Mouse (Mus musculus) stomach, postnatal 0 days (tissue): Measurements from ENCODE around the gene Mc3r. TPM values are rescaled to one million over a fixed set of nuclear protein-coding genes. Genes with fewer than 3 reads are reported as not detected.

ENCODE experiments used
- ATAC-seq: fragments of 200-750 bp; cut with Nextera tagmentation; 2 replicates; pipeline ENCODE4 v1.8.0; 2017; ENCODE audit not compliant: low FRiP score, low TSS enrichment
- DNase-seq: peaks from one replicate; pipeline ENCODE4 v3.0.0-alpha.2; 2016; ENCODE audit warnings: low spot score
- H3K27ac ChIP-seq: fragments of 300-500 bp; sonication (generic); replicated peaks from 2 replicates; pipeline ENCODE4 v1.5.1; 2014; ENCODE audit warnings: mild to moderate bottlenecking, control low read depth
- H3K27me3 ChIP-seq: fragments of 300-500 bp; sonication (generic); 2 replicates; pipeline ENCODE4 v1.6.1; 2014; ENCODE audit warnings: low read length; ENCODE audit not compliant: control insufficient read depth, insufficient read depth
- H3K36me3 ChIP-seq: fragments of 300-500 bp; sonication (generic); 2 replicates; pipeline ENCODE4 v1.6.1; 2014; ENCODE audit warnings: low read length, mixed read lengths; ENCODE audit not compliant: control insufficient read depth, insufficient read depth
- H3K4me1 ChIP-seq: fragments of 300-500 bp; sonication (generic); replicated peaks from 2 replicates; pipeline ENCODE4 v1.6.1; 2014; ENCODE audit warnings: antibody characterized with exemption; ENCODE audit not compliant: control insufficient read depth, insufficient read depth
- H3K4me2 ChIP-seq: fragments of 300-500 bp; sonication (generic); replicated peaks from 2 replicates; pipeline ENCODE4 v1.6.1; 2014; ENCODE audit warnings: low read depth, mild to moderate bottlenecking, control low read depth, moderate library complexity
- H3K4me3 ChIP-seq: fragments of 300-500 bp; sonication (generic); 2 replicates; pipeline ENCODE4 v1.5.1; 2014; ENCODE audit warnings: low read depth, low read length, control low read depth
- H3K9ac ChIP-seq: fragments of 300-500 bp; sonication (generic); 2 replicates; pipeline ENCODE4 v1.6.1; 2014; ENCODE audit warnings: mild to moderate bottlenecking, low read length, control low read depth, mixed read lengths
- H3K9me3 ChIP-seq: fragments of 300-500 bp; sonication (generic); 2 replicates; pipeline ENCODE4 v1.6.1; 2016; ENCODE audit warnings: low read length; ENCODE audit not compliant: control insufficient read depth
- CTCF ChIP-seq: IDR thresholded peaks from 2 replicates; pipeline ENCODE4 v1.5.1; 2016; ENCODE audit warnings: antibody characterized with exemption, low read depth, mild to moderate bottlenecking, moderate library complexity
- EP300 ChIP-seq: optimal IDR thresholded peaks from 2 replicates; pipeline ENCODE3; 2016; ENCODE audit warnings: antibody characterized with exemption
- WGBS: fragments of 180-500 bp; shearing (Covaris S2); extraction: QIAGEN DNeasy Blood & Tissue Kit; methylation state at CpG from one replicate; pipeline ENCODE4 v1.1.7; 2014; 5-methylcytosine and 5-hydroxymethylcytosine counted together
- polyA plus RNA-seq: library from polyadenylated mRNA; unstranded; fragments of >200 nt; fragmentation: Nextera tagmentation; extraction: Ambion mirVana; gene quantifications from 2 replicates; pipeline ENCODE4 v1.2.1, GENCODE M21; 2015

Mc3r gene
- polyA plus RNA-seq, 1 experiment from 2014 or later: not detected

- Histone ChIP-seq H3K4me2 (no peak overlapping the region), H3K4me3 (no peak overlapping the region), H3K27me3 (no peaks in the 10 kb centered on the region), H3K9me3 (no peaks in the 10 kb centered on the region), H3K36me3 (no peaks in the 10 kb centered on the region), H3K9ac (no peak overlapping the region), H3K27ac (no peak overlapping the region), H3K4me1 (no peaks in the 10 kb centered on the region)
- DNase-seq (no peak), ATAC-seq (no peak)
- 34% methylated on average over 12 of the region's 12 CpGs for WGBS
- TF ChIP-seq EP300 (no peak), CTCF (no peak)
These were observed 9.3 kb downstream of the Mc3r start for GRCm38 (mm10) chr2:172257471-172258065.

DNA sequence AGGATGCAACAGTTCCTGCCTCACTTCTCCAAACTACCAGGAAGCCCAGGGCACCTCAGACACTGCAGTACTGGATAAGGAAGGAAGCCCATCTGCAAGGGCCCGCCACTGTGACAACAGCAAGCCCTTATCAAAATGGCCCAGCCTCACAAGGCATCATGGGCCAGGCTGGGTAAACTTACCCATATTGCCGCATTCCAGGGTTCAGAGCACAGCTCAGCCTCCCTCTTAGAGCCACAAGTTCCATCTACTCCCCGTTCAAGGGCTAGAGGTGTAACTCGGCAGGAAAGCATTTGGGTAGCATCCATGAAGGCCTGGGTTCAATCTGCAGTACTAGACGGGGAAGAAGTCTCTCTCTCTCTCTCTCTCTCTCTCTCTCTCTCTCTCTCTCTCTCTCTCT, 11.8 kb downstream of the Mc3r start:
- no peak overlapping the region for H3K4me2 ChIP-seq
- no peaks in the 10 kb centered on the region for H3K4me1 ChIP-seq
- no peak overlapping the region for H3K9ac ChIP-seq
- H3K27ac ChIP-seq: no peak overlapping the region
- ATAC-seq (no peak), DNase-seq (no peak)
- H3K4me3 ChIP-seq: no peak overlapping the region
- no peaks in the 10 kb centered on the region for H3K9me3 ChIP-seq
- H3K36me3 ChIP-seq: no peaks in the 10 kb centered on the region
- no peaks in the 10 kb centered on the region for H3K27me3 ChIP-seq
- no peak for TF ChIP-seq CTCF
- no peak for TF ChIP-seq EP300
- WGBS: 68% methylated on average over 5 of the region's 5 CpGs

DNA sequence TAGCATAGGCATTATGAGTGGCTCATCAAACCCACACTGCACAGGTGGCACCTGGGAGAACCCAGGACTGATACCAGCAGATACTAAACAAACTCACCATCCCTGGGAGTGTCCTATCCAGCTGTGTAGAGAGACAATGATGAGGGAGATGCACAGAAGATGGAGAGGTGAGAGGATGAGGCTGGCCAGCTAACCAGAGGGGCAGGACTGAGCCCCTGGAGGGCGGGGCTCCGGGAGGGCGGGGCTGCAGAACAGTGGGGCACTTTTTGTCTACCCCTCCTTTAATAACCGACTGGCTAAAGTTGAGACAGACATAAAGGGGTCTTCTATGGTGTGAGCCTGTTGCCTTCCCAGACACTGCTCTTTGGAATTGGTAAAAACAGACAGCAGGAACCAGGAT, 13.1 kb downstream of the Mc3r start:
- Histone ChIP-seq H3K9me3 (no peaks in the 10 kb centered on the region), H3K27ac (no peak overlapping the region), H3K27me3 (no peaks in the 10 kb centered on the region), H3K4me1 (no peaks in the 10 kb centered on the region), H3K4me2 (no peak overlapping the region), H3K36me3 (no peaks in the 10 kb centered on the region), H3K4me3 (no peak overlapping the region), H3K9ac (no peak overlapping the region)
- no peak for TF ChIP-seq EP300
- TF ChIP-seq CTCF: no peak
- ATAC-seq: no peak
- no peak for DNase-seq
- 78% methylated on average over 4 of the region's 4 CpGs for WGBS

DNA sequence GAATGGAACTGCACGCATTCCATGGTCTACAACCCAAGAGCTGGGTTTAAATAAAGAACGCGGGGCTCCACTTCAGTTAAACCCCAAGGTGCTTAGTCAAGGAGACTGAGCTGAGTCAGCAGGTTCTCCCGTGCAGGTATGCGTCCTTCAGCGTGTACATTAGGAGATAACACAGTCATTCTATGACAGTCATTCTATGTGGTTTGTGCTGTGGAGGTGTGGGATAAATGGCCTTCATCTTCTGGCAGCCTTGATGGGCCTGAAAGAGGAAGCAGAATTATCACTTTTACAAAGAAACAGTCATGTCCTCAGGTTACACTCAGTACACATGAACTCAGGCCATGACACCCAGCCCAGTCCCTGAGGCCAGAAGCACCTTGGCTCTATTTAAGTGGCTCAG, 14.9 kb downstream of the Mc3r start:
- H3K36me3 ChIP-seq: no peaks in the 10 kb centered on the region
- no peak for ATAC-seq
- H3K27ac ChIP-seq: no peak overlapping the region
- DNase-seq: no peak
- no peak overlapping the region for H3K4me3 ChIP-seq
- WGBS: 69% methylated on average over 6 of the region's 6 CpGs
- H3K4me2 ChIP-seq: no peak overlapping the region
- no peaks in the 10 kb centered on the region for H3K9me3 ChIP-seq
- TF ChIP-seq CTCF: no peak
- no peak overlapping the region for H3K9ac ChIP-seq
- H3K4me1 ChIP-seq: no peaks in the 10 kb centered on the region
- no peaks in the 10 kb centered on the region for H3K27me3 ChIP-seq

DNA sequence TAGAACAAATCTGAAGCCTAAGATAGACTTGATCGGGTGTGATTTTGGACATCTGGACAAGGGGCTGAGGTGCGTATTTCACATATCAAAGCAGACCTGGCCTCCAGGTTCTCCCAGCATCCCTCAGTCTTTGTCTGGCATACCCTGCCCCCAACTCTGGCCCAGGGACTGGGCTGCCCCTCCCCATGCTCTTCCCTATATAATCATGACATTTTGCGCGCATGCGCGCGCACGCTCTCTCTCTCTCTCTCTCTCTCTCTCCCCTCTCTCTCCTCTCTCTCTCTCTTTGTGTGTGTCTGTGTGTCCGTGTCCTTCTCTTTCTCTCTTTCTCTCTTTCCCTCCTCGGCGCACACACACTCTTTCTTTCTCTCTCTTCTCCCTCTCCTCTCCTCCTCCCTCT, 21.6 kb downstream of the Mc3r start:
- Histone ChIP-seq H3K4me3 (no peak overlapping the region), H3K27me3 (no peaks in the 10 kb centered on the region), H3K9ac (no peak overlapping the region), H3K4me1 (no peaks in the 10 kb centered on the region), H3K4me2 (no peak overlapping the region), H3K9me3 (no peaks in the 10 kb centered on the region), H3K27ac (no peak overlapping the region), H3K36me3 (no peaks in the 10 kb centered on the region)
- ATAC-seq: no peak
- TF ChIP-seq EP300 (no peak), CTCF (no peak)
- WGBS: 83% methylated on average over 11 of the region's 11 CpGs
- no peak for DNase-seq

DNA sequence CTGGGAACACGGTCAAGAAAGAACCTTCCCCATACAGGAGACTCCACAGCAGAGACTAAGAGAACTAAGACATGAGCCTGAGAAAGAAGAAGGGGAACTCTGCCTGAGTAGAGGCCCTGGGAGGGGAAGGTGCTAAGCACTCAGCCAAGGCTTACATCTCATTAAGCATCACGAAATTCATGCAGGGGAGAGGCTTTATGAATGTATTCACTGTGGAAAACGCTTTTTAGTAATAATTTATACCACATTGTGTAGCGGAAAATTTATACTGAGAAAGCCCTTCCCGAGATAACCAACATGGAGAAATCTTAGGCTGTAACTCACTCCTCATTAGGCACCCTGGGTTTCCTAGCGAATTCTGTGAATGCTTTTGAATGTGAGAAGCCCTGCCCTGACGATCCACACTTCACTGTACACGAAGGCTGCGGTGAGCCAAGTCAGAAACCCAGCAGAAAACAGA, 22.2 kb downstream of the Mc3r start:
- Histone ChIP-seq H3K4me1 (no peaks in the 10 kb centered on the region), H3K4me3 (no peak overlapping the region), H3K27ac (no peak overlapping the region), H3K27me3 (no peaks in the 10 kb centered on the region), H3K4me2 (no peak overlapping the region), H3K36me3 (no peaks in the 10 kb centered on the region), H3K9ac (no peak overlapping the region), H3K9me3 (no peaks in the 10 kb centered on the region)
- ATAC-seq (no peak), DNase-seq (no peak)
- TF ChIP-seq EP300 (no peak), CTCF (no peak)
- WGBS: 35% methylated on average over 9 of the region's 9 CpGs
